Mouse (Mus musculus) embryonic fibroblast, embryonic 13.5 days (primary cell): ENCODE measurements at regions not wholly inside any gene's neighbourhood (a gene's known extent, or its start where the extent isn't known, plus 50 kb on each side); places are given as distances from the start of the nearest gene placed in this dataset.

Experiments
- CTCF ChIP-seq: IDR thresholded peaks from 2 replicates; pipeline ENCODE4 v1.5.1; 2011; ENCODE audit warnings: mild to moderate bottlenecking, control low read depth, low read length, moderate library complexity, borderline replicate concordance; ENCODE audit not compliant: insufficient read depth
- POLR2A ChIP-seq: IDR thresholded peaks from 2 replicates; pipeline ENCODE4 v1.6.1; 2011; ENCODE audit warnings: low read depth, mild to moderate bottlenecking, control low read depth, low read length, moderate library complexity

DNA sequence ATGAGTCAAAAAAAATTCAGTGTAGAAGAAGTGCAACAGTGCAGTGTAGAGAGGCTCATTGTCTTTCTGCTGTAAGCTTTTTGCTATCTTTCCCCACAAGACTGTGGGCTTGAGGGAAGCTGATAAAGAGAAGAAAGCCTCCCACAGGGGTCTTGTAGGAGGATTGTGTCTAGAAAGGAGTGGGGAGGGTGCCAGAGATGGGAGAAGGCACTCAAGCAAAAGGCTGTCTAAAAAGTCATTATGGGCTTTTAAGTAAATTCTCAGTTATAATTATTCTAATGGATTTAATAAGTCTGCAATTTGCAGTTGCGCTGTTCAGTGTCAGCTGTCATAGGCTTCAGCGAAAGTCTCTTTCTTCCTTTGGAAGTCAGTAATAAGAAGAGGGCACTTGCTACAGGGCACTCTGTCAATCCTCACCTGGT is 917.0 kb upstream of the Lrrc6 start:
- TF ChIP-seq CTCF, result no peak
- TF ChIP-seq POLR2A, result no peak
